Mouse (Mus musculus): ENCODE results near the gene Mup6. TPM values are rescaled to one million over a fixed set of nuclear protein-coding genes. Genes with fewer than 3 reads are reported as not detected.
"Not testable (repeated sequence)": the region's sequence is repeated elsewhere in the genome, so short reads cannot be mapped to it uniquely, and the experiment has no call there.

Gene Mup6
- polyA plus RNA-seq (2015; fragmentation: Nextera tagmentation; extraction: Ambion mirVana) = not detected in 2 replicates

DNA sequence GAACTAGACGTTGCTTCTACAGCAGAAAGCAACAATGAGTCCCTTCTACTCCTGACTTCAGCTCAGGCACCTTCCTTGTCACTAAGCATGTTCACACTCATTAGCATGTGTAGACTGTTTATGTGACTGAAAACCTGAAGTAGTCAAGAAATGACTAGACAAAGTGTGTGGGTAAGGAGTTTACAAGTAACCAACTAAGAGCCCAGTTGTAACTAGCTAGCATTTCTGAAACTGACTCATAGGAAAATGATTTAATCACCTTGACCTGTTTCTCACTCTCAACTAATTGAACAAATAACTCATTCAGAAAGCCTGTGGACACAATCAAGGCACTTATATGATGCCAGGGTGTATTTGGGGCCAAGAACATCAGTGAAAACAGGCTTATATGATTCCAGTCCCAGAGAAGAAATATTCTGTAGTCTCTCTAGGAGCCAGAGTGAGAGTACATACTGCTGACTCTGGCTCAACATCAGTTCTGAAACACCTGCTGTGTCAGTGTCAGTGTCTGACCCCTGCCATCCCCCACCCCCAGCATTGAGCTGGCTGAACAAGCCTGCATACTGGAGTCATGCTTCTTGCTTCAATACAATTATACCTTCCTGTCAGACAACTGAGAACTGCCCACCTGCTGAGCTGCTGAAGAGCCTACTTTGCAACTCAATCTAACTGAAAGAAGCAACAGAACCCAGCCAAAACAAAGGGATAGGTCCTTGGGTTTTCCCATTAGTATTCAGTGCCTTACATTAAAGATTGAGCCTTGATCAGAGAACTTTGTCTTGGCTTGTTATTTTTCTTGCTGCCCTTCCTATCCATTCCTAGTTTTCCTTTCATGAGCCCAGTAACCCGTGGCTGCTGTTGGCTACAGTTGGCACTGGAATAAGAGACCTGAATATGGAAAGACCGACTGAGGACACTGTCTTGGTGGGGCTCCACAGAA is at the start of gene Mup6:
Gene Mup6, plus strand, starts transcription at position 890 of the 940 bp plus-strand sequence.
- no peak within 1 kb of the TSS for H3K4me2 ChIP-seq
- no peak for ATAC-seq (ENCODE audit: insufficient number of reproducible peaks, low FRiP score, low TSS enrichment, low read depth)

DNA sequence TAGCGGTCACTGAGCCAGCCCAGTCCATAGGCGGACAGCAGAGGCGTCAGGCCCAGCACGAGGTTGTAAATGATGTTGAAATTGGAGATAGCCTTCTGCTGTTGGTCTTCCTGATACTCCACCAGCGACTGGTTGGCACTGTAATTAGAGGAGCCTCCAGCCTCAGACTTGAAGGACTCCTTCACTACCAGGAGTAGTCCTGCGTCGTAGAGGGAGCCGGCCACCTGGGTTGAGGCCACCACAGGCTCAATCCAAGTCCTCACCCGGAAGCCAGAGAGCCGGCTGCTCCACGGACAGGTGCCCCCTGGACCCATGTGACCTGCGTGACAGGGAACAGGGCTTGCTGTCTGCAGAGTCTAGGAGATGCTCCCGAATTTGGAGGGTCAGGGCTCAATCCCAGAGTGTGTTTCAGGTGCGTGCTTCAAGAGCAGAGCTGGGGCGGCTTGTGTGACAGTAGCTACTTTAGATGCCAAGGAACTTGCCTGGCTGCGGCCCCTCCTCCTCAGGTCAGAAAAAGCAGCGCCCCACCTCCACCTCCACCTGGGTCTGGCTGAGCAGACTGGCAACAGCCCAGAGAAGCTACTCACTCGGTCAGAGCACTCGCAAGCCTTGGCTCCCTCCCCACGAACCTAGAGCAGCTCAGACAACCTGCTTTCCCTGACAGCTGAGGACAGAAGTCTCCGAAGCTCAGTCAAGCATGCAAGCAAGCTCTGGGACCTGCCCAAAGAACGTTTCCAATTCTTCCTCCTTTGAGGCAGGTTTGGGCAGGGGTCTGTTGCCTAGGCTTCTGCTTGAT is 49.3 kb upstream of the Mup6 start, which contains the start of gene Slc46a2:
Gene Slc46a2, minus strand, starts transcription at position 449 of the 796 bp plus-strand sequence.
- no peaks in the 10 kb centered on the region for H3K36me3 ChIP-seq
- 13% methylated on average over 22 of the region's 22 CpGs for WGBS
- H3K9ac ChIP-seq = no peak within 1 kb of the TSS
- H3K9me3 ChIP-seq = no peaks in the 10 kb centered on the region
- no peak for ATAC-seq (ENCODE audit: insufficient number of reproducible peaks, low FRiP score, low TSS enrichment, low read depth)
- H3K27me3 ChIP-seq = peaks cover 14% of the 10 kb centered on the region
- no peak within 1 kb of the TSS for H3K27ac ChIP-seq
- no peaks in the 10 kb centered on the region for H3K4me1 ChIP-seq
- no peak within 1 kb of the TSS for H3K4me2 ChIP-seq
- H3K4me3 ChIP-seq = no peak within 1 kb of the TSS

More for the DNA sequence above, at the start of gene Mup6:
- Histone ChIP-seq H3K9ac (no peak within 1 kb of the TSS), H3K27ac (no peak within 1 kb of the TSS), H3K4me1 (no peaks in the 10 kb centered on the region), H3K36me3 (no peaks in the 10 kb centered on the region), H3K9me3 (no peaks in the 10 kb centered on the region), H3K27me3 (no peaks in the 10 kb centered on the region), H3K4me3 (no peak within 1 kb of the TSS)
- 46% methylated on average over 3 of the region's 3 CpGs for WGBS

DNA sequence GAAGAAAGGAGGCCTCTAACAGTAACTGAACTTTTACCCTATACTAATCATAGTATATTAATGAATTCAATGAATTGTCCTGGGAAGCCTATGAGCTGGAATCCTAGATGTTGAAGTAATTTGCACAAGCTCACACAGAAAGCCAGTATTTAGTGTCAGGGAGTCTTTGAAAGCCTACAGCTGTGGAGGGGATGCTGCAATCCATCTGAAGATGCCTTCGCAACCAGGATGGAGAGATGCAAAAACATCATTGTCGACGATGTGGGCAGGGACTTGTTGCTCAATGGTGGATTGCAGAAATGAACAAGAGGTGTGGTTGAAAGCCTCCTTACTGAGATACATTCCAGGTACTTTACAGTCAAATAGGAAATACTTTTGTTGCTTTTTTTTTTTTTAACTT is 46.1 kb upstream of the Mup6 start:
- no peak overlapping the region for H3K4me2 ChIP-seq
- no peaks in the 10 kb centered on the region for H3K4me1 ChIP-seq
- no peak overlapping the region for H3K4me3 ChIP-seq
- no peak for ATAC-seq (ENCODE audit: insufficient number of reproducible peaks, low FRiP score, low TSS enrichment, low read depth)
- H3K27ac ChIP-seq = no peak overlapping the region
- H3K9ac ChIP-seq = no peak overlapping the region
- H3K27me3 ChIP-seq = peaks cover 14% of the 10 kb centered on the region
- H3K36me3 ChIP-seq = no peaks in the 10 kb centered on the region
- WGBS = 89% methylated on average over 3 of the region's 3 CpGs
- no peaks in the 10 kb centered on the region for H3K9me3 ChIP-seq

DNA sequence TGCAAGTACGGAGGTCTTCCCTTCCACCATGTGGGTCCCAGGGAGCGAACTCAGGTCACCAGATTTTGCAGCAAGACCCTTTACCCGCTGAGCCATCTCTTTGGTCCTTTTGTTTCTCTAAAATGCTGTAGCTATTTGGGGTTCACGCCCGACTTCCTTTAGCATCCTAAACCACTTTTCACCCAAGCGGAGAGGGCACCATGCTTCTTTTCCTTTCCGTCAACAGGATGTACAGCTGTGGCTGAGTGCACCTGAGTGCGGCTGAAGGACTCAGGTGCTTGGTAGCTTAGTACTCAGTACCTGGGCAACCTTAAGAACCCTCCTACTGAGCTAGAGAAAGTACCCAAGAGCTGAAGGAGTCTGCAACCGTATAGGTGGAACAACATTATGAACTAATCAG is 39.0 kb upstream of the Mup6 start:
- Histone ChIP-seq H3K4me2 (no peak overlapping the region), H3K27me3 (no peaks in the 10 kb centered on the region), H3K4me1 (no peaks in the 10 kb centered on the region), H3K9me3 (no peaks in the 10 kb centered on the region), H3K36me3 (no peaks in the 10 kb centered on the region), H3K27ac (no peak overlapping the region), H3K4me3 (no peak overlapping the region), H3K9ac (no peak overlapping the region)
- ATAC-seq (ENCODE audit: insufficient number of reproducible peaks, low FRiP score, low TSS enrichment, low read depth) = no peak
- 86% methylated on average over 9 of the region's 9 CpGs for WGBS

DNA sequence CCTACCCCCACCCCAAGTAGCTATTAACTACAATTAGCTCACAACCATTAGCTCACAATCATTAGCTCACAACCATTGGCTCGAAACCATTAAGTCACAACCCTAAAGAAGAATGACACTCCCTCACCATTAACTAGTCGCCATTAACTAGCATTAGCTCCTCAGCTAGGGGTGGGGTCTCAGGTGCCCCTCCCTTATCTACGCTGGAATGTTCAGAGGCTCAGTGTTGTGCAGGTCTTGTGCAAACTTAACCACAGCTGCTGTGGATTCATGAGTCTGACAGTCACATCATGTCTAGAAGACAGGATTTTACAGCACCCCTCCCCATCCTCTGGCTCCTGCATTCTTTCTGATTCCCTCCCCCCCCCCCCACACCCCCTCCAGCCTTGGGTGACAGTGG is 36.4 kb upstream of the Mup6 start:
- Histone ChIP-seq H3K27ac (no peak overlapping the region), H3K4me3 (no peak overlapping the region), H3K27me3 (no peaks in the 10 kb centered on the region), H3K36me3 (no peaks in the 10 kb centered on the region), H3K9ac (no peak overlapping the region), H3K4me2 (no peak overlapping the region), H3K9me3 (no peaks in the 10 kb centered on the region), H3K4me1 (no peaks in the 10 kb centered on the region)
- 68% methylated on average over 3 of the region's 3 CpGs for WGBS
- ATAC-seq (ENCODE audit: insufficient number of reproducible peaks, low FRiP score, low TSS enrichment, low read depth) = no peak

DNA sequence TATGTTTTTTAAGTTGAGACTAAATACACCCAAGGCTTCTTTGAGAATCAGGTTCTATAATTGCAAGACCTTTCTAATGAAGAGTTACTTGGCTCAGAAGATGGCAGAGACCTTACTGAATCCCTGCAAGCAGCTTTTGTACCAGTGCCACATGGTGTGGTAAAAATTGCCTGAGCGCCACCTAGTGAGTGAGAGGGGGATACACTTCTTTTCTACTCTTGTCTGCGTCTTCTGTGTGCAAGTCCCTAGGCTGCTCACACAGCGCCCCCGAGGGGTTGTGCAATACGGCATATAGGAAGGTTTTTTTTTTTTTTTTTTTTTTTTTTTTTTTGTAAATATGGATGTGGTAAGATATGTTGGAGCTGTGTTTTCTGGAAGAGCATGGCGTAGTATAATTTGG is 35.7 kb upstream of the Mup6 start:
- H3K4me2 ChIP-seq = no peak overlapping the region
- H3K27me3 ChIP-seq = no peaks in the 10 kb centered on the region
- no peak overlapping the region for H3K4me3 ChIP-seq
- no peak for ATAC-seq (ENCODE audit: insufficient number of reproducible peaks, low FRiP score, low TSS enrichment, low read depth)
- WGBS = 23% methylated on average over 6 of the region's 6 CpGs
- no peaks in the 10 kb centered on the region for H3K4me1 ChIP-seq
- no peak overlapping the region for H3K27ac ChIP-seq
- no peaks in the 10 kb centered on the region for H3K9me3 ChIP-seq
- no peaks in the 10 kb centered on the region for H3K36me3 ChIP-seq
- H3K9ac ChIP-seq = no peak overlapping the region

DNA sequence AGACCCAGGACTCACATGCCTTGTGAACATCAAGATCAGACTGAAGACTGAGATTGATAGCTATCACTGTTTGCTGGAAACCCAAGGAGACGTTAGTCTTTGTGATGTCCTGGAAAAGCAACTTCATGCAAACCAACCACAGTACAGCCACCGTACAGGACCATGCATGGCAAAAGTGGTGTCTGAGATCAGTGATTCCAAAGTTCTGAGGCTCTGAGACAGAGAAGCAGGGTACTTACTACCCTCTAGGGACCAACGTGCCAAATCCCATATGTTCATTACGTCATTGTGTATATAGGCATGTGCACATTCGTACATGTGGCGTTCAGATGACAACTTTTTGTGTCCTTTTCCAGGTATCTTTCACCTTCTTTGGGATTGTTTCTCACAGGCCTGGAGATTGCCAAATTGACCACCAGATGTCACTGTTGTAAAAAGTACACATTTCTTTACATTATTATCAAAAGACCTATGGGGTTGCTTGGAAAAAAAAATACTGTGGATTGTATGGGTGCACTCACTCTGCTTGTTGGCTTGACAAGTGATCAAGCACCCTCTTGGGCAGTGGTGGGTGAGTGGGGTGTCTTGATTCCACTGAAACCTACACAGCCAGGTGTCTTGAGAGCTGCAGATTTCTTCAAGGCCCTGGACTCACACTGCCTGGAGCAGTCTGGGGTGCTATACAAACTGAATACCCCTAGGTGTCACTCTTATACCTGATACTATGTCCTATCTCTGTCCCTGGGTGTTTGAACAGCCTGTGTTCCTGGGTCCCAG is 31.4 kb upstream of the Mup6 start:
- H3K36me3 ChIP-seq = no peaks in the 10 kb centered on the region
- no peaks in the 10 kb centered on the region for H3K4me1 ChIP-seq
- no peak overlapping the region for H3K4me3 ChIP-seq
- no peaks in the 10 kb centered on the region for H3K9me3 ChIP-seq
- no peak overlapping the region for H3K9ac ChIP-seq
- no peaks in the 10 kb centered on the region for H3K27me3 ChIP-seq
- 0 out of 2 replicates have a peak, but pooled peaks have one; percentile 58 for ATAC-seq (ENCODE audit: insufficient number of reproducible peaks, low FRiP score, low TSS enrichment, low read depth)
- H3K27ac ChIP-seq = no peak overlapping the region
- 54% methylated on average over 6 of the region's 6 CpGs for WGBS
- no peak overlapping the region for H3K4me2 ChIP-seq

DNA sequence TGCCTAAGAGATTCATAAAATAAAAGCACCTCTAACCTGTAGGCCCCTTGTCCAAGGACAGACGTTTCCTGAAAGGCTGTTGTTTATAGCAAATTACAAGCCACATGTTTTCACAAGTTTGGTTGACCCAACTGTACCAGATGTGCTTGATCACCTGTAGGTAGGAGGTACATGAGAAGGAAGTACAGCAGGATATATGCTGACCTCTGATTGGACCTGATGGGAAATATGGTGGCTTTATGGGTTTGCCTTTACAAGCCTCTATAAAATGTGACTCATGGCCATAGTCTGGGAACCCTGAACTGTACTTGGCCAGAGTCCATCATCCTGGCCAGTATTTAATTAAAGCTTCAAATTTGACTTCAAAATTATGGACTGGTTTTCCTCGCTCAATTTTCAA is 26.6 kb upstream of the Mup6 start:
- Histone ChIP-seq H3K4me1 (no peaks in the 10 kb centered on the region), H3K27me3 (no peaks in the 10 kb centered on the region), H3K4me3 (no peak overlapping the region), H3K4me2 (no peak overlapping the region), H3K9me3 (no peaks in the 10 kb centered on the region), H3K27ac (no peak overlapping the region), H3K9ac (no peak overlapping the region), H3K36me3 (no peaks in the 10 kb centered on the region)
- ATAC-seq (ENCODE audit: insufficient number of reproducible peaks, low FRiP score, low TSS enrichment, low read depth) = no peak
- WGBS = 26% methylated on average over 2 of the region's 2 CpGs

DNA sequence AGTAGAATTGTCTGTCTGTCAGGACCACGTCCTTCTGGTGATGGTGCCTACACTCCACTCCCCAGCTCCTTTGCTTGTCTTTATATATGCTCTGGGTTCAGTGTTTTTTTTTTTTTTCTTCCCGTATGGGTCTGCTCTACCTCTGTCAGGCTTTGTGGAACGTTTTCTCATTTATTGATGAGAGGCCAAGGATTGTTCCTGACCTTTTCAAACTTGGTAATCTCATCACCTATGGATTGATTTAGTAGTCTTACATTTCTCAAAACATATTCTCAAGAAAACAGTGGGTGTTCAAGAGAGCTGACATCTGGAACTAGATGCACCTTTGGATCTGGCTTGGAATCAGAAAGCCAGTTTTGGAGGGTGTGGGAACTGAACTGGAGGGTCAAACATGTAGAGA is 3.5 kb upstream of the Mup6 start, which contains the start of gene Mup4:
Gene Mup4, minus strand, starts transcription at position 101 of the 400 bp plus-strand sequence.
- Histone ChIP-seq H3K4me2 (no peak within 1 kb of the TSS), H3K27me3 (no peaks in the 10 kb centered on the region), H3K9me3 (no peaks in the 10 kb centered on the region), H3K36me3 (no peaks in the 10 kb centered on the region), H3K4me3 (no peak within 1 kb of the TSS), H3K27ac (no peak within 1 kb of the TSS), H3K4me1 (no peaks in the 10 kb centered on the region), H3K9ac (no peak within 1 kb of the TSS)
- 71% methylated on average over 3 of the region's 3 CpGs for WGBS
- ATAC-seq (ENCODE audit: insufficient number of reproducible peaks, low FRiP score, low TSS enrichment, low read depth) = no peak

DNA sequence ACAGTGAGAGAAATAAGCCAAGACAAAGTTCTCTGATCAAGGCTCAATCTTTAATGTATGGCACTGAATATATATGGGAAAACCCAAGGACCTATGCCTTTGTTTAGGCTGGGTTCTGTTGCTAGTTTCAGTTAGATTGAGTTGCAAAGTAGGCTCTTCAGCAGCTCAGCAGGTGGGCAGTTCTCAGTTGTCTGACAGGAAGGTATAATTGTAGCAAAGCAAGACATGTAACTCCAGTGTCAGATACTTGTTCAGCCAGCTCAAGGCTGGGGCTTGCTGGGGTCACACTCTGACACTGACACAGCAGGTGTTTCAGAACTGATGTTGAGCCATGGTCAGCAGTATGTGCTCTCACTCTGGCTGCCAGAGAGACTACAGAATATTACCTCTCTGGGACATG is 33.8 kb downstream of the Mup6 start:
- not testable (repeated sequence) for H3K27ac ChIP-seq; H3K9me3 ChIP-seq; H3K27me3 ChIP-seq; H3K4me2 ChIP-seq; H3K9ac ChIP-seq; H3K36me3 ChIP-seq; H3K4me1 ChIP-seq; H3K4me3 ChIP-seq; ATAC-seq (ENCODE audit: insufficient number of reproducible peaks, low FRiP score, low TSS enrichment, low read depth)

DNA sequence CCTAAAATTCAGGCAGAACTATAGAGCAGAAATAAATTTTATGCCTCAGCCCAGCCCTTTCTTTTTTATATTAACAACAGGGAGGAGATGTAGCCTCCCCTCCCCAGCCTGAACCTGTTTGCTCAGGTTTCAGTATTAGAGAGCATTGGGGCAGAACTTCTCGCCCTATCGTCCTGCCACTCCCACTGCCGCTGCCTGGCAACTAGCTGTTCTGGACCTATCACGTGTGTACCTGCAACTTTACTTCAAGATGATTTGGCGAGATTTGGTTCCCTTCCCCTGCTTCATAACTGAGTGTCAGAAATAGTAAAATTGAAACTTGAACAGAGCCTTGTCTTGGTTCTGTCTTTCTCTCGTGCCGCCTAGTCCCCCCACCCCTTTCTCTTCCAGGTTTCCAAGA is 56.0 kb downstream of the Mup6 start:
- H3K27ac ChIP-seq; H3K36me3 ChIP-seq; ATAC-seq (ENCODE audit: insufficient number of reproducible peaks, low FRiP score, low TSS enrichment, low read depth); H3K4me1 ChIP-seq; H3K4me3 ChIP-seq; H3K9ac ChIP-seq; H3K4me2 ChIP-seq; H3K9me3 ChIP-seq; H3K27me3 ChIP-seq: not testable (repeated sequence)
- WGBS = 87% methylated on average over 7 of the region's 7 CpGs

Measured in limb, embryonic 15.5 days (tissue).